Mouse (Mus musculus) neural tube, embryonic 12.5 days (tissue): Measurements from ENCODE around the gene Igf2. TPM values are rescaled to one million over a fixed set of nuclear protein-coding genes. Genes with fewer than 3 reads are reported as not detected.

Experiments
- ATAC-seq: fragments of 200-750 bp; cut with Nextera tagmentation; 2 replicates; pipeline ENCODE4 v1.8.0; 2017; ENCODE audit warnings: low read depth, mild to moderate bottlenecking, moderate TSS enrichment, moderate library complexity; ENCODE audit not compliant: low FRiP score
- H3K27ac ChIP-seq: fragments of 300-500 bp; sonication (generic); 2 replicates; pipeline ENCODE4 v1.5.1; 2016
- H3K27me3 ChIP-seq: fragments of 300-500 bp; sonication (generic); replicated peaks from 2 replicates; pipeline ENCODE4 v1.6.1; 2016; ENCODE audit warnings: mild to moderate bottlenecking
- H3K36me3 ChIP-seq: fragments of 300-500 bp; sonication (generic); 2 replicates; pipeline ENCODE4 v1.6.1; 2016; ENCODE audit warnings: mild to moderate bottlenecking
- H3K4me1 ChIP-seq: fragments of 300-500 bp; sonication (generic); 2 replicates; pipeline ENCODE4 v1.6.1; 2016
- H3K4me2 ChIP-seq: fragments of 300-500 bp; sonication (generic); replicated peaks from 2 replicates; pipeline ENCODE4 v1.6.1; 2016; ENCODE audit warnings: mild to moderate bottlenecking
- H3K4me3 ChIP-seq: fragments of 300-500 bp; sonication (generic); 2 replicates; pipeline ENCODE4 v1.5.1; 2016
- H3K9ac ChIP-seq: fragments of 300-500 bp; sonication (generic); 2 replicates; pipeline ENCODE4 v1.6.1; 2016; ENCODE audit warnings: mild to moderate bottlenecking
- H3K9me3 ChIP-seq: fragments of 300-500 bp; sonication (generic); 2 replicates; pipeline ENCODE4 v1.6.1; 2016; ENCODE audit warnings: mild to moderate bottlenecking
- WGBS: fragments of 180-500 bp; shearing (Covaris S2); methylation state at CpG from one replicate; pipeline ENCODE4 v1.1.7; 2016; 5-methylcytosine and 5-hydroxymethylcytosine counted together
- microRNA counts: library from miRNA; unstranded; fragments of <30 nt; microRNA quantifications from one replicate; lab custom pipeline; 2017
- microRNA-seq: library from miRNA; unstranded; fragments of <30 nt; microRNA quantifications from one replicate; pipeline ENCODE4, GENCODE M21; 2017
- polyA plus RNA-seq: library from polyadenylated mRNA; unstranded; fragments of >200 nt; fragmentation: Nextera tagmentation; extraction: Ambion mirVana; gene quantifications from 2 replicates; pipeline ENCODE4 v1.2.1, GENCODE M21; 2016

Igf2 gene
- polyA plus RNA-seq, 1 experiment from 2014 or later: 254 TPM

GRCm38 (mm10) chr7:142610627-142611406 is 55.8 kb downstream of the Igf2 start:
- Histone ChIP-seq H3K27ac (peak overlapping the region; percentile 64; the same call in 1 of the 2 replicates), H3K4me2 (peak overlapping the region; percentile 50), H3K4me1 (peaks cover 17% of the 10 kb centered on the region), H3K27me3 (no peaks in the 10 kb centered on the region), H3K36me3 (no peaks in the 10 kb centered on the region), H3K9ac (peak overlapping the region; percentile 48), H3K4me3 (no peak overlapping the region), H3K9me3 (no peaks in the 10 kb centered on the region)
- 2% methylated on average over 12 of the region's 12 CpGs for WGBS
- peak; percentile 90 for ATAC-seq

- H3K36me3 ChIP-seq: no peaks in the 10 kb centered on the region
- no peak overlapping the region for H3K4me2 ChIP-seq
- no peaks in the 10 kb centered on the region for H3K9me3 ChIP-seq
- no peak overlapping the region for H3K4me3 ChIP-seq
- WGBS: 83% methylated on average over 2 of the region's 2 CpGs
- no peak overlapping the region for H3K9ac ChIP-seq
- no peaks in the 10 kb centered on the region for H3K27me3 ChIP-seq
- no peak overlapping the region for H3K27ac ChIP-seq
- ATAC-seq: no peak
- no peaks in the 10 kb centered on the region for H3K4me1 ChIP-seq
Measured at GRCm38 (mm10) chr7:142600921-142601320, 65.7 kb downstream of the Igf2 start.

MicroRNA genes within 50 kb of the gene (microRNA counts, 519-probe panel; counts per million panel counts)
- 342 counts per million, percentile 67 among the panel's probes with 10 or more counts for microRNA mmu-miR-483 (lab: Ali Mortazavi, UCI)

Small RNA genes within 50 kb of the gene (microRNA-seq; reads per million reads assigned to microRNA genes)
- gene Mir483: 1,397 reads per million, percentile 83 among the genes with 10 or more reads in this experiment

Other genes starting within 250 kb of the Igf2 start
- 0.43 TPM in 1 of 2 replicates, not detected in the other for gene Syt8, start 232.0 kb downstream of the Igf2 start, polyA plus RNA-seq
- 3.3 and 4.6 TPM in 2 replicates for gene Tnni2, start 225.0 kb downstream of the Igf2 start, polyA plus RNA-seq
- gene Lsp1, start 206.0 kb downstream of the Igf2 start, polyA plus RNA-seq: 15.6 and 18.4 TPM in 2 replicates
- gene Tnnt3, start 168.0 kb downstream of the Igf2 start, polyA plus RNA-seq: 5.7 and 8.7 TPM in 2 replicates
- gene Mrpl23, start 134.1 kb downstream of the Igf2 start, polyA plus RNA-seq: 13.5 and 14.7 TPM in 2 replicates
- gene Gm49394, start 3.1 kb upstream of the Igf2 start, polyA plus RNA-seq: not detected in 2 replicates
- not detected in 2 replicates for gene Ins2, start 76.6 kb upstream of the Igf2 start, polyA plus RNA-seq